Mouse (Mus musculus) megakaryocyte, embryonic 14.5 days (primary cell): ENCODE results near the gene Krt42.

Source experiments
- FLI1 ChIP-seq: IDR thresholded peaks from 2 replicates; pipeline ENCODE4 v1.6.1; 2012; ENCODE audit warnings: low read length, inconsistent platforms, mixed read lengths
- GATA1 ChIP-seq: IDR thresholded peaks from 3 replicates; pipeline ENCODE4 v1.6.1; 2012; ENCODE audit warnings: mixed read lengths, low read length, inconsistent platforms, borderline replicate concordance

DNA sequence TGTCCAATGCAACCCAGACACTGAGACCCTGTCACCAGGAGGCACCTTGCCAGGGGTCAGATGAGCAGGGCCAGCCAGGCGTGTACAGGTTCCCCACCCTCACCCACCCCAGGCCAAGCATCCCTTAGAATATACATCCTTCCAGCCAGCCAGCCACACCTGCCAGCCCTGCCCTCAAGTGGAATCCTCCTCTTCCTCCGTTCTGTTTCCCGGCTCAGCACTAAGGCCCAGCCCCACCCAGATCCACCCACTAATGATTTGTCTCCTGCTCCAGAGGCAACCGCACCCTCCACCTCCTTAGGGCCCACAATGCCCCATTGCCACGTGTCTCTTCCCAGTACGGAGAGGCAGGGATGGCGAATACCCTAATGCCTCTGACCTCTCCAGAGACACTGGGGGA is 5.0 kb upstream of the Krt42 start:
- TF ChIP-seq GATA1: no peak
- TF ChIP-seq FLI1: no peak
